Mouse (Mus musculus): ENCODE measurements around the gene Olfr1250. TPM values are rescaled to one million over a fixed set of nuclear protein-coding genes. Genes with fewer than 3 reads are reported as not detected.
"Not testable (repeated sequence)": the region's sequence is repeated elsewhere in the genome, so short reads cannot be mapped to it uniquely, and the experiment has no call there.

Olfr1250 gene
- not detected in 2 replicates for polyA plus RNA-seq (2011; ENCODE audit: insufficient read length, low read depth, missing spikeins)

DNA sequence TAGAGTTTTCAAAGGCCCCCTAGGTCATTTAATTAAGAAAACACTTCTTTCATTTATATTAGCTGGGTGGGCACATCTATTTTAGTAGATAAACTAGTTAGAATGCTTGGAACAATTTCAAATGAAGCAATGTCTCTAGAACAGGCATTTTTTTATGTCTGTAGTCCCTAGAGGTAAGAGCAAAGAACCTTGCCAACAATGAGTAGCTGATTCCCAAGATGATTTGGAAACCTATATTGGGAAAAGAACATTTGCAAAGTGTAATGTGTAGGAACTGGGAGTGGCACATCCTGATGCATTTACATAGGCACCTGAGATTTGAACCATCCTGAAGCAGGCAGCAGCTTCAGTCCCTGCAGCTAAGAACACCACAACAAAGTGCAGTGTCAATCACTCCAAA lies at the start of gene Olfr1250:
Gene Olfr1250, minus strand, starts transcription at position 101 of the 400 bp plus-strand sequence.
- no peaks in the 10 kb centered on the region for H3K4me1 ChIP-seq (ENCODE audit: control insufficient read depth, insufficient read depth, low read length)
- TF ChIP-seq CTCF (IDR thresholded peaks at IDR 0.05; ENCODE audit: borderline replicate concordance, insufficient read depth, low read length) (no peak), POLR2A (IDR thresholded peaks at IDR 0.05; ENCODE audit: low read depth, low read length) (no peak)
- no peak within 1 kb of the TSS for H3K4me3 ChIP-seq (ENCODE audit: insufficient read depth, low read length)
- no peak within 1 kb of the TSS for H3K27ac ChIP-seq (ENCODE audit: insufficient read depth, low read length)

DNA sequence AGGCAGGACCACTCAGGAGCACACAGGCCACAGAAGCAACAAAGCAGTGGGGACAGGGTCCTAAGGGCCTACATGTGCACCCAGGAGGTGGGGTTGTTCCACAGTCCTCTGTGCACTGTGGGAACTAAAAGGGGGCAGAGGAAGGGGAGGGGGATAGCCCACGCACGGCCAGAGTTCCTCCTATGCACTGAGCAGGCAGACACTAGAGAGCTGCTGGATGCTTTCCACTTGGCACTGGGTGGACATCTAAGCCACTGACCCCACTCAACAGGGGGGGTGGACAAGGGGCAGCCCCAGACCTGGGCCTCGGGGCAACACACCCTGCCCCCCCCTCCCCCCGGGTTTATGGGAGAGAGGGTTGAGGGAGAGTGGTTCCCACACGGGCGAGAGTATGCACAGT lies 30.7 kb upstream of the Olfr1250 start:
- H3K27ac ChIP-seq (ENCODE audit: insufficient read depth, low read length), result no peak overlapping the region
- TF ChIP-seq POLR2A (IDR thresholded peaks at IDR 0.05; ENCODE audit: low read depth, low read length) (no peak), CTCF (IDR thresholded peaks at IDR 0.05; ENCODE audit: borderline replicate concordance, insufficient read depth, low read length) (no peak)
- no peak overlapping the region for H3K4me3 ChIP-seq (ENCODE audit: insufficient read depth, low read length)
- H3K4me1 ChIP-seq (ENCODE audit: control insufficient read depth, insufficient read depth, low read length), result no peaks in the 10 kb centered on the region

GRCm38 (mm10) chr2:89671836-89672235 lies 10.6 kb upstream of the Olfr1250 start, which contains the start of gene Olfr1251:
Gene Olfr1251, minus strand, starts transcription at chr2:89671936.
- Histone ChIP-seq H3K4me1 (ENCODE audit: control insufficient read depth, insufficient read depth, low read length) (no peaks in the 10 kb centered on the region), H3K27ac (ENCODE audit: insufficient read depth, low read length) (no peak within 1 kb of the TSS), H3K4me3 (ENCODE audit: insufficient read depth, low read length) (no peak within 1 kb of the TSS)
- TF ChIP-seq CTCF (IDR thresholded peaks at IDR 0.05; ENCODE audit: borderline replicate concordance, insufficient read depth, low read length) (no peak), POLR2A (IDR thresholded peaks at IDR 0.05; ENCODE audit: low read depth, low read length) (no peak)

GRCm38 (mm10) chr2:89634883-89635282 lies 26.4 kb downstream of the Olfr1250 start, which contains the start of gene Olfr1249:
Gene Olfr1249, minus strand, starts transcription at chr2:89634983.
- no peak within 1 kb of the TSS for H3K27ac ChIP-seq (ENCODE audit: insufficient read depth, low read length)
- TF ChIP-seq POLR2A (IDR thresholded peaks at IDR 0.05; ENCODE audit: low read depth, low read length) (no peak), CTCF (IDR thresholded peaks at IDR 0.05; ENCODE audit: borderline replicate concordance, insufficient read depth, low read length) (no peak)
- H3K4me3 ChIP-seq (ENCODE audit: insufficient read depth, low read length), result no peak within 1 kb of the TSS
- H3K4me1 ChIP-seq (ENCODE audit: control insufficient read depth, insufficient read depth, low read length), result no peaks in the 10 kb centered on the region

GRCm38 (mm10) chr2:89618145-89618544 lies 43.1 kb downstream of the Olfr1250 start, which contains the start of gene Olfr1248:
Gene Olfr1248, minus strand, starts transcription at chr2:89618245.
- H3K27ac ChIP-seq (ENCODE audit: insufficient read depth, low read length); H3K4me1 ChIP-seq (ENCODE audit: control insufficient read depth, insufficient read depth, low read length); H3K4me3 ChIP-seq (ENCODE audit: insufficient read depth, low read length): not testable (repeated sequence)

GRCm38 (mm10) chr2:89614030-89614429 lies 47.2 kb downstream of the Olfr1250 start, which contains the start of gene Olfr1247:
Gene Olfr1247, minus strand, starts transcription at chr2:89614130.
- Histone ChIP-seq H3K4me1 (ENCODE audit: control insufficient read depth, insufficient read depth, low read length) (no peaks in the 10 kb centered on the region), H3K4me3 (ENCODE audit: insufficient read depth, low read length) (no peak within 1 kb of the TSS), H3K27ac (ENCODE audit: insufficient read depth, low read length) (no peak within 1 kb of the TSS)
- TF ChIP-seq POLR2A (IDR thresholded peaks at IDR 0.05; ENCODE audit: low read depth, low read length) (no peak), CTCF (IDR thresholded peaks at IDR 0.05; ENCODE audit: borderline replicate concordance, insufficient read depth, low read length) (no peak)

Other genes starting within 250 kb of the Olfr1250 start
- not detected in 2 replicates for gene Olfr1239, start 241.1 kb downstream of the Olfr1250 start, polyA plus RNA-seq (2011; ENCODE audit: insufficient read length, low read depth, missing spikeins)
- gene Olfr1240, start 218.5 kb downstream of the Olfr1250 start, polyA plus RNA-seq (2011; ENCODE audit: insufficient read length, low read depth, missing spikeins), result not detected in 2 replicates
- not detected in 2 replicates for gene Olfr1241, start 174.3 kb downstream of the Olfr1250 start, polyA plus RNA-seq (2011; ENCODE audit: insufficient read length, low read depth, missing spikeins)
- not detected in 2 replicates for gene Olfr1242, start 163.1 kb downstream of the Olfr1250 start, polyA plus RNA-seq (2011; ENCODE audit: insufficient read length, low read depth, missing spikeins)
- gene Olfr1243, start 130.0 kb downstream of the Olfr1250 start, polyA plus RNA-seq (2011; ENCODE audit: insufficient read length, low read depth, missing spikeins), result not detected in 2 replicates
- not detected in 2 replicates for gene Olfr1245, start 83.0 kb downstream of the Olfr1250 start, polyA plus RNA-seq (2011; ENCODE audit: insufficient read length, low read depth, missing spikeins)
- gene Olfr1246, start 68.3 kb downstream of the Olfr1250 start, polyA plus RNA-seq (2011; ENCODE audit: insufficient read length, low read depth, missing spikeins), result not detected in 2 replicates
- gene Olfr1247, start 47.3 kb downstream of the Olfr1250 start, polyA plus RNA-seq (2011; ENCODE audit: insufficient read length, low read depth, missing spikeins), result not detected in 2 replicates
- not detected in 2 replicates for gene Olfr1248, start 43.2 kb downstream of the Olfr1250 start, polyA plus RNA-seq (2011; ENCODE audit: insufficient read length, low read depth, missing spikeins)
- gene Olfr1249, start 26.5 kb downstream of the Olfr1250 start, polyA plus RNA-seq (2011; ENCODE audit: insufficient read length, low read depth, missing spikeins), result not detected in 2 replicates
- not detected in 2 replicates for gene Olfr1251, start 10.5 kb upstream of the Olfr1250 start, polyA plus RNA-seq (2011; ENCODE audit: insufficient read length, low read depth, missing spikeins)
- gene Olfr1252, start 63.5 kb upstream of the Olfr1250 start, polyA plus RNA-seq (2011; ENCODE audit: insufficient read length, low read depth, missing spikeins), result not detected in 2 replicates
- not detected in 2 replicates for gene Olfr1253, start 95.6 kb upstream of the Olfr1250 start, polyA plus RNA-seq (2011; ENCODE audit: insufficient read length, low read depth, missing spikeins)
- not detected in 2 replicates for gene Olfr1254, start 132.2 kb upstream of the Olfr1250 start, polyA plus RNA-seq (2011; ENCODE audit: insufficient read length, low read depth, missing spikeins)
- gene Olfr1255, start 150.6 kb upstream of the Olfr1250 start, polyA plus RNA-seq (2011; ENCODE audit: insufficient read length, low read depth, missing spikeins), result not detected in 2 replicates
- gene Olfr1256, start 180.1 kb upstream of the Olfr1250 start, polyA plus RNA-seq (2011; ENCODE audit: insufficient read length, low read depth, missing spikeins), result not detected in 2 replicates
- not detected in 2 replicates for gene Olfr48, start 186.7 kb upstream of the Olfr1250 start, polyA plus RNA-seq (2011; ENCODE audit: insufficient read length, low read depth, missing spikeins)
- not detected in 2 replicates for gene Olfr1257, start 217.0 kb upstream of the Olfr1250 start, polyA plus RNA-seq (2011; ENCODE audit: insufficient read length, low read depth, missing spikeins)